In the genomic region with DNA sequence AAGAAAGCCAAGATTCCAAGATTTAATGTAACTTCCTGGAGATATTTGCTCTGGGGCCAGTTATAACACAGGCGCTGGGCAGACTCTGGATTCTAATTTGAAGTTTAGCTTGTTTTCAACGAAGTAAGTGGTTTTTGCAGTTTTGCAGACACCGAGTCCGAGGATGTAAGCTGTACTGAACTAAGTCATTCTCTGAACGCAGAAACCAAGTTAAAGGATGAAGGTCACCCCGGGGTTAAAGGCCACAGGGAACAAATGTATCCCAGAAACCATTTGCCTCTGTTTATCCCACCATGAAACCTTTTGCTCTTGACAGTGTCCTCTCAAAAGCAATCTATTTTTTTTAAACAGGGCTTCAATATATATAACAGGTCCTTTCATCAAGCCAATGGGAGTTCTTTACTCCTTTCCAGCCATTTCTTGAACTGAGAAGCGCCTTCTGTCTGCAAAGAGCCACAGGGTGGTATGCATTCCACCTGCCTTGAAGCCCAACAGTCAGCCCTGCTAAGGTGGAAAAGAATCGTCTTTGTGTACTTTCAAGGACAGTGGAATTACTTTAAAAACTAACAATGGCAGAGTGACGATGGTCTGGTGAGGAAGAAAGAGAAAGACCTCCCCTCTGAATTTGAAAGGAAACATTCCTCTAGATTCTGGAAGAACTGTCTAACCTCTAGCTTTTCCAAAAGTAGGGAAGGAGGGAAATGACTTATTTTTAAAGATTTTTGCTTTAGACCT, we compare ENCODE assay signal across 12 mouse cellular contexts. TPM values are rescaled to one million over a fixed set of nuclear protein-coding genes. Genes with fewer than 3 reads are reported as not detected.
DNase-seq lines count a peak whose midpoint lies in the region; ATAC-seq and TF ChIP-seq lines count a peak whose summit lies in the region.
"Had no signal": no experiment of that assay in that cellular context is flagged by ENCODE, and none has a peak within 500 bp of the region (broad histone marks: within the 10 kb centered on the region; RNA-seq: fewer than 3 reads in every experiment).

No protein-coding gene starts in this region.

- H3K4me1 ChIP-seq in heart, embryonic 12.5 days (replicated peaks): peaks cover 7% of the 10 kb centered on the region
- H3K4me1 ChIP-seq in liver, embryonic 11.5 days (replicated peaks; ENCODE audit: control insufficient read depth, insufficient read depth, low read length): no peaks in the 10 kb centered on the region; the same call in 1 of the 2 replicates
- H3K4me1 ChIP-seq in liver, postnatal 0 days (ENCODE audit: insufficient read depth): peaks cover 11% of the 10 kb centered on the region
- peaks cover 33% of the 10 kb centered on the region for H3K4me1 ChIP-seq in hindbrain, embryonic 14.5 days (replicated peaks; ENCODE audit: control insufficient read depth, insufficient read depth, low read length)
- peaks cover 18% of the 10 kb centered on the region for H3K4me1 ChIP-seq in neural tube, embryonic 14.5 days (ENCODE audit: control insufficient read depth, insufficient read depth, low read length)

- no peaks in the 10 kb centered on the region for H3K36me3 ChIP-seq in heart, embryonic 12.5 days
- no peaks in the 10 kb centered on the region for H3K36me3 ChIP-seq in liver, embryonic 11.5 days (ENCODE audit: control insufficient read depth, insufficient read depth, low read length)
- H3K36me3 ChIP-seq in liver, postnatal 0 days (replicated peaks; ENCODE audit: insufficient read depth, low read length): no peaks in the 10 kb centered on the region
- no peaks in the 10 kb centered on the region for H3K36me3 ChIP-seq in hindbrain, embryonic 14.5 days (replicated peaks; ENCODE audit: control insufficient read depth, insufficient read depth)
- no peaks in the 10 kb centered on the region for H3K36me3 ChIP-seq in neural tube, embryonic 14.5 days (ENCODE audit: control insufficient read depth, insufficient read depth, low read length)
- H3K36me3 ChIP-seq: heart, embryonic 10.5 days had no signal

- no peak for DNase-seq in heart, postnatal 36 days
- no peak for DNase-seq in liver, embryonic 11.5 days (ENCODE audit: low spot score)
- DNase-seq in liver, postnatal 0 days: no peak
- DNase-seq in hindbrain, embryonic 14.5 days (ENCODE audit: low spot score): no peak
- DNase-seq in left cerebral cortex, postnatal 14 days (ENCODE audit: low spot score in 2 of 2): no peak
- DNase-seq: right cerebral cortex, adult 18-20 months had no signal

- H3K4me2 ChIP-seq in heart, embryonic 12.5 days: peak overlapping the region; percentile 98
- H3K4me2 ChIP-seq in liver, embryonic 11.5 days: peak overlapping the region; percentile 8; the same call in 1 of the 2 replicates
- no peak overlapping the region for H3K4me2 ChIP-seq in liver, postnatal 0 days (ENCODE audit: low read depth, low read length)
- peak overlapping the region; percentile 76 for H3K4me2 ChIP-seq in hindbrain, embryonic 14.5 days (replicated peaks)
- peak overlapping the region; percentile 74 for H3K4me2 ChIP-seq in neural tube, embryonic 14.5 days (ENCODE audit: low read depth, low read length)

- no peak for TF ChIP-seq CTCF in liver, postnatal 0 days (IDR thresholded peaks at IDR 0.05; ENCODE audit: low read depth)

- H3K4me3 ChIP-seq in heart, embryonic 12.5 days: peak overlapping the region; percentile 14
- H3K4me3 ChIP-seq in liver, embryonic 11.5 days (ENCODE audit: low read depth, low read length): no peak overlapping the region
- no peak overlapping the region for H3K4me3 ChIP-seq in liver, postnatal 0 days (ENCODE audit: low read depth, low read length)
- H3K4me3 ChIP-seq in hindbrain, embryonic 14.5 days (replicated peaks; ENCODE audit: low read length): peak overlapping the region; percentile 67
- peak overlapping the region; percentile 70 for H3K4me3 ChIP-seq in neural tube, embryonic 14.5 days (ENCODE audit: low read depth, low read length)

- H3K27ac ChIP-seq in heart, embryonic 12.5 days (ENCODE audit: poor library complexity, severe bottlenecking): no peak overlapping the region
- no peak overlapping the region for H3K27ac ChIP-seq in liver, embryonic 11.5 days (ENCODE audit: low read depth, low read length)
- no peak overlapping the region for H3K27ac ChIP-seq in liver, postnatal 0 days (ENCODE audit: low read depth)
- no peak overlapping the region for H3K27ac ChIP-seq in hindbrain, embryonic 14.5 days
- no peak overlapping the region for H3K27ac ChIP-seq in neural tube, embryonic 14.5 days (ENCODE audit: low read depth, low read length)
- H3K27ac ChIP-seq: heart, embryonic 10.5 days; stomach, postnatal 0 days had no signal

- H3K27me3 ChIP-seq in heart, embryonic 12.5 days (replicated peaks): peaks cover 20% of the 10 kb centered on the region
- H3K27me3 ChIP-seq in liver, embryonic 11.5 days (replicated peaks; ENCODE audit: control insufficient read depth, insufficient read depth, low read length): peaks cover 32% of the 10 kb centered on the region
- H3K27me3 ChIP-seq in liver, postnatal 0 days (ENCODE audit: insufficient read depth, low read length): peaks cover 30% of the 10 kb centered on the region
- no peaks in the 10 kb centered on the region for H3K27me3 ChIP-seq in hindbrain, embryonic 14.5 days (ENCODE audit: control insufficient read depth, insufficient read depth, low read length)
- no peaks in the 10 kb centered on the region for H3K27me3 ChIP-seq in neural tube, embryonic 14.5 days (ENCODE audit: control insufficient read depth, insufficient read depth, low read length)

- TF ChIP-seq EP300 in liver, postnatal 0 days (IDR thresholded peaks at IDR 0.05; ENCODE audit: low read depth): no peak

- H3K9me3 ChIP-seq in heart, embryonic 12.5 days (replicated peaks): no peaks in the 10 kb centered on the region
- H3K9me3 ChIP-seq in liver, embryonic 11.5 days (ENCODE audit: control insufficient read depth, low read length): no peaks in the 10 kb centered on the region
- H3K9me3 ChIP-seq in liver, postnatal 0 days (ENCODE audit: low read length): no peaks in the 10 kb centered on the region
- no peaks in the 10 kb centered on the region for H3K9me3 ChIP-seq in hindbrain, embryonic 14.5 days (ENCODE audit: control insufficient read depth, low read length)
- no peaks in the 10 kb centered on the region for H3K9me3 ChIP-seq in neural tube, embryonic 14.5 days (ENCODE audit: control insufficient read depth, low read length)
- H3K9me3 ChIP-seq: heart, embryonic 10.5 days had no signal

- no peak overlapping the region for H3K9ac ChIP-seq in heart, embryonic 12.5 days
- no peak overlapping the region for H3K9ac ChIP-seq in liver, embryonic 11.5 days (ENCODE audit: low read depth, low read length)
- H3K9ac ChIP-seq in liver, postnatal 0 days (replicated peaks): no peak overlapping the region
- peak overlapping the region; percentile 86; the same call in 1 of the 2 replicates for H3K9ac ChIP-seq in hindbrain, embryonic 14.5 days
- no peak overlapping the region for H3K9ac ChIP-seq in neural tube, embryonic 14.5 days (replicated peaks; ENCODE audit: low read depth, low read length)

- intact Hi-C loops in heart, postnatal 36 days (cut with DNase I): no loop called here
- intact Hi-C loops in left cerebral cortex, postnatal 14 days (cut with DNase I): loop anchor here (5.0 kb wide), 1 partner anchor 85 kb away; no protein-coding TSS in a partner anchor

- 71% methylated on average over 9 of the region's 9 CpGs for WGBS in heart, embryonic 12.5 days
- 79% methylated on average over 9 of the region's 9 CpGs for whole genome bisulfite sequencing in liver, embryonic 11.5 days
- 70% methylated on average over 9 of the region's 9 CpGs for WGBS in liver, postnatal 0 days (ENCODE audit: insufficient replicate concordance)
- 69% methylated on average over 9 of the region's 9 CpGs for WGBS in hindbrain, embryonic 14.5 days
- 62% methylated on average over 9 of the region's 9 CpGs for whole genome bisulfite sequencing in neural tube, embryonic 14.5 days

- no peak for ATAC-seq in heart, embryonic 12.5 days (ENCODE audit: insufficient number of reproducible peaks, low FRiP score)
- ATAC-seq in liver, embryonic 11.5 days (replicated peaks; ENCODE audit: low FRiP score): no peak
- no peak for ATAC-seq in liver, postnatal 0 days
- no peak for ATAC-seq in hindbrain, embryonic 14.5 days (ENCODE audit: low FRiP score)
- no peak for ATAC-seq in neural tube, embryonic 14.5 days (ENCODE audit: low read depth)
- ATAC-seq in CD4-positive, CD25-positive, alpha-beta regulatory T cell, adult 4 months: no peak

RNA-seq across cellular contexts. Expression of gene St8sia1, which starts 2.4 kb away (rescaled TPM):
- polyA plus RNA-seq in heart, embryonic 12.5 days (2016; fragmentation: Nextera tagmentation; extraction: Ambion mirVana): 3.7 and 4.0 TPM in 2 replicates
- under 1 TPM; 0.11 to 0.39 TPM for total RNA-seq in heart, postnatal 36 days (2021)
- 1.2 and 2.1 TPM in 2 replicates for polyA plus RNA-seq in liver, embryonic 11.5 days (2014; fragmentation: Nextera tagmentation; extraction: Ambion mirVana)
- polyA plus RNA-seq in liver, postnatal 0 days (2015; fragmentation: Nextera tagmentation; extraction: Ambion mirVana): 0.05 and 0.22 TPM in 2 replicates
- 6.1 and 7.1 TPM in 2 replicates for polyA plus RNA-seq in hindbrain, embryonic 14.5 days (2014; fragmentation: Nextera tagmentation; extraction: Ambion mirVana)
- polyA plus RNA-seq in neural tube, embryonic 14.5 days (2014; fragmentation: Nextera tagmentation; extraction: Ambion mirVana): 8.2 and 9.5 TPM in 2 replicates
- 10 to 100 TPM; 11.2 to 12.4 TPM for polyA plus RNA-seq in CD4-positive, CD25-positive, alpha-beta regulatory T cell, adult 4 months (2017; shearing (Covaris generic))
- 10 to 100 TPM; 22.1 to 24.0 TPM for total RNA-seq in left cerebral cortex, postnatal 14 days (2021)
- polyA plus RNA-seq: C2C12 had no signal

Comparison
In these comparisons a context has a peak if more than half of its experiments do, and no peak if none do; other contexts are left out.
1. H3K4me3 ChIP-seq: peak in heart, embryonic 12.5 days (single experiment), hindbrain, embryonic 14.5 days (single experiment) and neural tube, embryonic 14.5 days (single experiment); none in liver, embryonic 11.5 days (single experiment) and liver, postnatal 0 days (single experiment).